Mouse (Mus musculus) hindbrain, embryonic 16.5 days (tissue): ENCODE results near the gene Trim63. TPM values are rescaled to one million over a fixed set of nuclear protein-coding genes. Genes with fewer than 3 reads are reported as not detected.

Source experiments
- ATAC-seq: fragments of 200-750 bp; cut with Nextera tagmentation; 2 replicates; pipeline ENCODE4 v1.8.0; 2017; ENCODE audit warnings: moderate TSS enrichment, moderate library complexity
- H3K27ac ChIP-seq: fragments of 300-500 bp; sonication (generic); 2 replicates; pipeline ENCODE4 v1.5.1; 2014; ENCODE audit warnings: low read depth, mild to moderate bottlenecking, control low read depth, low read length, moderate library complexity
- H3K27me3 ChIP-seq: fragments of 300-500 bp; sonication (generic); replicated peaks from 2 replicates; pipeline ENCODE4 v1.6.1; 2014; ENCODE audit warnings: low read length; ENCODE audit not compliant: control insufficient read depth, insufficient read depth
- H3K36me3 ChIP-seq: fragments of 300-500 bp; sonication (generic); 2 replicates; pipeline ENCODE4 v1.6.1; 2014; ENCODE audit warnings: mild to moderate bottlenecking, low read length, moderate library complexity, mixed read lengths; ENCODE audit not compliant: control insufficient read depth, insufficient read depth
- H3K4me1 ChIP-seq: fragments of 300-500 bp; sonication (generic); 2 replicates; pipeline ENCODE4 v1.6.1; 2014; ENCODE audit warnings: low read depth, low read length; ENCODE audit not compliant: control insufficient read depth, insufficient read depth
- H3K4me2 ChIP-seq: fragments of 300-500 bp; sonication (generic); 2 replicates; pipeline ENCODE4 v1.6.1; 2014; ENCODE audit warnings: mild to moderate bottlenecking, low read length, control low read depth, moderate library complexity
- H3K4me3 ChIP-seq: fragments of 300-500 bp; sonication (generic); 2 replicates; pipeline ENCODE4 v1.5.1; 2014; ENCODE audit warnings: mild to moderate bottlenecking, low read length, control low read depth, moderate library complexity
- H3K9ac ChIP-seq: fragments of 300-500 bp; sonication (generic); 2 replicates; pipeline ENCODE4 v1.6.1; 2014; ENCODE audit warnings: low read depth, mild to moderate bottlenecking, control low read depth, low read length, moderate library complexity
- H3K9me3 ChIP-seq: fragments of 300-500 bp; sonication (generic); 2 replicates; pipeline ENCODE4 v1.6.1; 2014; ENCODE audit warnings: mild to moderate bottlenecking, low read length, moderate library complexity; ENCODE audit not compliant: control insufficient read depth
- WGBS: fragments of 180-500 bp; shearing (Covaris S2); extraction: QIAGEN DNeasy Blood & Tissue Kit; methylation state at CpG from one replicate; pipeline ENCODE4 v1.1.7; 2014; 5-methylcytosine and 5-hydroxymethylcytosine counted together
- polyA plus RNA-seq: library from polyadenylated mRNA; unstranded; fragments of >200 nt; fragmentation: Nextera tagmentation; extraction: Ambion mirVana; gene quantifications from 2 replicates; pipeline ENCODE4 v1.2.1, GENCODE M21; 2015

Gene Trim63
- polyA plus RNA-seq, 1 experiment from 2014 or later: 1.2 TPM

DNA sequence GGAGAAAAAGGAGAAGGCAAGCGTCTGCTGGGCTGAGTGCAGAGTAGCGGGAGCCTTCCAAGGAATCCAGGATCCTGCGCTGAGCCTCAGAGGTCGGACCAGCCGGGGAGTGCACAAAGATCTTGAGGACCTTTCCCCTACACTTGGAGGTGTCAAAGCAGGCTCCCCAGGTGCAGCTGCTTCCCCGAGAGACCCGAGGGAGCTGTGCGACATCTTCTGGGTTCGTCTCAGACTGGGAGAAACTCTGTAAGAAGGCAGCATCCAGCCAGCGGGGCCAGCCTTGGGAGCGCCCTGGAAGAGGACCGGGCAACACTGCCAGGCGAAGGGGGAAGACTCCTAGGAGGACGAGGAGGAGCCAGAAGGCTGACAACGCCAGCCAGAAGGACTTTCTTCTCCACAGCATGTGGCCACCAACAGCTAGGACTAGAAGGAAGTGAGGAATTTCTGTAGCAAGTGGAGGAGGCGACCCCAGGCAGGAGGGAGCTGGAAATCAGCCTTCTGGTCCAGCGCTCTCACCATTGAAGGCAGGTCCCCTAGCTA is 56.5 kb downstream of the Trim63 start:
- Histone ChIP-seq H3K4me3 (peak overlapping the region; percentile 63), H3K27me3 (peaks cover 33% of the 10 kb centered on the region), H3K9me3 (no peaks in the 10 kb centered on the region), H3K9ac (peak overlapping the region; percentile 45; the same call in 1 of the 2 replicates), H3K36me3 (no peaks in the 10 kb centered on the region), H3K27ac (no peak overlapping the region), H3K4me1 (peaks cover 19% of the 10 kb centered on the region), H3K4me2 (peak overlapping the region; percentile 100)
- under 1% methylated on average over 17 of the region's 17 CpGs for WGBS
- ATAC-seq: no peak

DNA sequence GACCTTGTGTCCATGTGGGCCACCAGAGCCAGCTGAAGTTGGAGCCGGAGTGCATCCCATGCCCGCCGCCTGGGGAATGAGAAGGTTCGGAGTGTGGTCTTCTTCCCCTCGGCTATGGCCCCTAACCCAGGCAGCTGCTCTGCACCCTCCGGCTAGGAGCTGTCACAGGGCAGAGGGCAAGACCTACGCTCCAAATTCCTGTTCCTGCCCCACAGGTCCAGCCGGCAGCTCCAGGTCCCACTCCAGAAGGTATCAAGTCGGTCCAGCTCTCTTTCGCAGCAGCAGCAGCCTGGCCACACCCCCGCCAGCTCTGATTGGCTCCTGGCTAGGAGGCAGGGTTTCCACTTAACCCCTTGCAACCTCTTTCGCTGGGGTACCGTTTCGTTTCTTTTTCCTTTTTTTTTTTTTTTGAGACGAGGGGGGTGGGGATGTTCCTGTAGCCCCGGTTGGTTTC is 57.4 kb downstream of the Trim63 start:
- H3K4me3 ChIP-seq: peak overlapping the region; percentile 63
- H3K36me3 ChIP-seq: no peaks in the 10 kb centered on the region
- WGBS: under 1% methylated on average over 16 of the region's 16 CpGs
- peak overlapping the region; percentile 100 for H3K4me2 ChIP-seq
- H3K27ac ChIP-seq: no peak overlapping the region
- H3K9ac ChIP-seq: peak overlapping the region; percentile 69
- peak; percentile 84 for ATAC-seq
- H3K4me1 ChIP-seq: peaks cover 19% of the 10 kb centered on the region
- no peaks in the 10 kb centered on the region for H3K9me3 ChIP-seq
- peaks cover 33% of the 10 kb centered on the region for H3K27me3 ChIP-seq

DNA sequence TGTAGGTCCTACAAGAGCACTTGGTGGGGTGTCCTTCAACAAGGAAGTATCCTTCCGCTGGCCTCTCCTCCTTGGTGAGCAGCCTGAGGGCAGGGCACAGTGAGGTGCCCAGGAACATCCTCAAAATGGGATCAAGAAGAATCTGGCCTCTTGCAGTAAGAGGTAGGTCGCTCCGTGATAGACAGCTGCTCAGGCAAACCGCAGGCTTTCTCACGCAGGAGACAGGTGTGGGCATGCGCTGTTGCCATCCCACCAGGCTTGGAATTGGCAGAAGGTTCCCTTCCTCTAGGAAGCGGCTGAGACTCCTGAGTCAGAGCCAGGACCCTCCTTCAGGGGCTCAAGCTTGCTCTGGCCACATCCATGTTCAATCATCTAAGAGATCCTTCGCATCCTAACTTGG is 58.4 kb downstream of the Trim63 start:
- H3K36me3 ChIP-seq: no peaks in the 10 kb centered on the region
- H3K9ac ChIP-seq: no peak overlapping the region
- no peak overlapping the region for H3K4me2 ChIP-seq
- H3K27ac ChIP-seq: no peak overlapping the region
- H3K27me3 ChIP-seq: peaks cover 30% of the 10 kb centered on the region
- H3K4me3 ChIP-seq: no peak overlapping the region
- peaks cover 19% of the 10 kb centered on the region for H3K4me1 ChIP-seq
- ATAC-seq: no peak
- H3K9me3 ChIP-seq: no peaks in the 10 kb centered on the region
- 80% methylated on average over 8 of the region's 8 CpGs for WGBS

- Histone ChIP-seq H3K27ac (no peak overlapping the region), H3K4me3 (no peak overlapping the region), H3K27me3 (peaks cover 27% of the 10 kb centered on the region), H3K9ac (no peak overlapping the region), H3K4me1 (peaks cover 19% of the 10 kb centered on the region), H3K4me2 (no peak overlapping the region), H3K9me3 (no peaks in the 10 kb centered on the region), H3K36me3 (no peaks in the 10 kb centered on the region)
- ATAC-seq: no peak
- 77% methylated on average over 1 of the region's 1 CpGs for WGBS
Measured at GRCm38 (mm10) chr4:134374306-134374705, 59.4 kb downstream of the Trim63 start.

DNA sequence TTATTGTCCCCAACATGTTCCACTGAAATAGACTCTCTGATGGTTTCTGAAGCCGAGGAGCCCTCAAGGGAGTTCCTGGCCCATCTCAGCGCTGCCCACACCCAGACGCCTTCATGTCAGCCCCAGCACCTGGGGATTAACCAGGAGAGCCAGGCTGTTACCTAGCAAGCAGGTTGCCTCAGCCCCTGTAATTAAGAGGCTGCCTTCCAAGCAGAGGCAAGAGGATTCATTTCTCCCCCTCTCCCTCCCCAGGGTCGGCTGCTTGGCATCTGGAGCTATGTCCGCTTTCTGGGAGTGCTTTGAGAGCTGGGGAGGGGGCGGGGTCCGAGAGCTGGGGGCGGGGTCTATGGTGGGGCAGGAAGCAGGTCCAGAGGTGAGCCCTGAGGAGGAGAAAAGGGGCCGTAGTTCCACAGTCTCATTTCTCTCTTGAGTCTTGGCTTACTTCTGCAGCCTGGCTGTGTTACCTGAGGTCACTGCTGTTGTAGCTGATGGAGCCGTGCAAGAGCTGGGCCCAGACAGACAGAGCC is 63.2 kb downstream of the Trim63 start:
- H3K4me1 ChIP-seq: no peaks in the 10 kb centered on the region
- no peak for ATAC-seq
- no peak overlapping the region for H3K4me3 ChIP-seq
- H3K27ac ChIP-seq: no peak overlapping the region
- no peaks in the 10 kb centered on the region for H3K27me3 ChIP-seq
- no peaks in the 10 kb centered on the region for H3K36me3 ChIP-seq
- no peak overlapping the region for H3K9ac ChIP-seq
- 44% methylated on average over 10 of the region's 10 CpGs for WGBS
- H3K4me2 ChIP-seq: no peak overlapping the region
- no peaks in the 10 kb centered on the region for H3K9me3 ChIP-seq

Other genes starting within 250 kb of the Trim63 start
- 1.5 and 1.8 TPM in 2 replicates for gene Cd52, start 220.0 kb upstream of the Trim63 start, polyA plus RNA-seq
- 21.3 and 21.5 TPM in 2 replicates for gene Ubxn11, start 212.6 kb upstream of the Trim63 start, polyA plus RNA-seq
- 467 and 509 TPM in 2 replicates for gene Sh3bgrl3, start 186.3 kb upstream of the Trim63 start, polyA plus RNA-seq
- 17.6 and 18.0 TPM in 2 replicates for gene Cep85, start 128.0 kb upstream of the Trim63 start, polyA plus RNA-seq
- not detected in 2 replicates for gene Gm7534, start 112.1 kb upstream of the Trim63 start, polyA plus RNA-seq
- not detected in 2 replicates for gene Catsper4, start 87.7 kb upstream of the Trim63 start, polyA plus RNA-seq
- 0.10 and 0.21 TPM in 2 replicates for gene Cnksr1, start 76.7 kb upstream of the Trim63 start, polyA plus RNA-seq
- 0.50 and 0.60 TPM in 2 replicates for gene E130218I03Rik, start 71.5 kb upstream of the Trim63 start, polyA plus RNA-seq
- 13.3 and 14.7 TPM in 2 replicates for gene Zfp593, start 69.5 kb upstream of the Trim63 start, polyA plus RNA-seq
- gene Gm30191, start 68.2 kb upstream of the Trim63 start, polyA plus RNA-seq: 0.94 and 1.1 TPM in 2 replicates
- 15.7 and 16.9 TPM in 2 replicates for gene Grrp1, start 61.0 kb upstream of the Trim63 start, polyA plus RNA-seq
- gene Pdik1l, start 27.2 kb upstream of the Trim63 start, polyA plus RNA-seq: 32.5 and 36.1 TPM in 2 replicates
- 0.17 and 0.25 TPM in 2 replicates for gene Slc30a2, start 28.1 kb downstream of the Trim63 start, polyA plus RNA-seq
- 0.65 and 0.66 TPM in 2 replicates for gene Extl1, start 68.7 kb downstream of the Trim63 start, polyA plus RNA-seq
- 7.8 and 8.5 TPM in 2 replicates for gene Pafah2, start 81.2 kb downstream of the Trim63 start, polyA plus RNA-seq
- gene Stmn1, start 153.2 kb downstream of the Trim63 start, polyA plus RNA-seq: 5,655 and 5,657 TPM in 2 replicates
- gene Paqr7, start 181.6 kb downstream of the Trim63 start, polyA plus RNA-seq: 40.5 and 46.7 TPM in 2 replicates
- gene Aunip, start 195.9 kb downstream of the Trim63 start, polyA plus RNA-seq: 2.4 and 2.9 TPM in 2 replicates
- 176 and 182 TPM in 2 replicates for gene Mtfr1l, start 220.3 kb downstream of the Trim63 start, polyA plus RNA-seq
- gene Selenon, start 237.0 kb downstream of the Trim63 start, polyA plus RNA-seq: 6.7 and 7.0 TPM in 2 replicates